Mouse (Mus musculus) cerebellum, adult 2 months (tissue): ENCODE measurements at regions not wholly inside any gene's neighbourhood (a gene's known extent, or its start where the extent isn't known, plus 50 kb on each side); places are given as distances from the start of the nearest gene placed in this dataset.

Experiments
- CTCF ChIP-seq: fragments of 200-500 bp; IDR thresholded peaks from 2 replicates; pipeline ENCODE4 v1.5.1; 2011; ENCODE audit warnings: low read depth, mild to moderate bottlenecking, control low read depth, low read length, moderate library complexity, borderline replicate concordance; ENCODE audit not compliant: insufficient read depth
- POLR2A ChIP-seq: fragments of 200-500 bp; IDR thresholded peaks from 2 replicates; pipeline ENCODE4 v1.6.1; 2011; ENCODE audit warnings: low read length, control low read depth, borderline replicate concordance; ENCODE audit not compliant: insufficient read depth

DNA sequence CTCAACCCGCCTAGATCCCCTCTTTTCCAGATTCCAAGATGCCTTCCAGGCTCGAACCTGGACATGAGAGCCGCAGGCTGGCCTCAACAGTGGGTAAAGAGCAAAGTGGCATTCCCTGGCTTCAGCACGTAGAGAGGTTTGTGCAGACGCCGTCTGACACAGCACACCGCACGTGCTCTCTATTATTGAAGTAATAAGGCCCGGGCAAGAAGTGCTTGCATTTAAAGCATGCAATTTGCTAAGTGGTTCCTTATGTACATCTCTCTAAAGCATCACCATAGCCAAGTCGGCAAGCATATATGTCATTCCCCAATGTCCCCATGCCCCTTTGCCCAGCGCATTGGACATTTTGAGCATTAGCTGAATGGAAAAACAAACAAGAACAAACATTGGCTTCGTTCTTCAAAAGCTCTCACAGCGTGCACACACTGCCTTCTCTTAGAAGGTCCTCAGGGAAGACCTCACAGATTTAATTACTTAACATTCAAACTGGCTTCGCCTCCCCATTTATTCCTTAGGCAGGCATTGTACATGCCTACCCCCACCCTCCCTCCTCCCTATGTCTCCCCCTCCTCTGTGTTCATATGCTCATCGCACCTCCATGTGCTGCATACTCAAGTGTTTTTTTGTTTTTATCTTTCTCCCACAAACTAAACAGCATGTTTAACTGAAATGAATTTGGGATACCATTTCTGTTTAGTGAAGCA, 273.9 kb downstream of the Samd5 start:
- TF ChIP-seq POLR2A: no peak
- no peak for TF ChIP-seq CTCF
